ENCODE assay signal across 22 mouse cellular contexts in genomic region chr10:93266521-93266920, GRCm38 (mm10).
"Had no signal": no experiment of that assay in that cellular context is flagged by ENCODE, and none has a peak within 500 bp of the region (broad histone marks: within the 10 kb centered on the region; RNA-seq: fewer than 3 reads in every experiment).

No protein-coding gene starts in this region.

- H3K36me3 ChIP-seq: liver, embryonic 15.5 days; midbrain, embryonic 12.5 days; midbrain, embryonic 15.5 days; neural tube, embryonic 15.5 days had no signal

- ATAC-seq: intestine, postnatal 0 days; liver, embryonic 12.5 days; midbrain, embryonic 15.5 days had no signal

- DNase-seq: kidney, adult 2 months; kidney, postnatal 14 days; kidney, postnatal 4 days; layer of hippocampus, postnatal 36 days; liver; lung, adult 18-20 months; lung, postnatal 14 days; retina, postnatal 1 day; right cerebral cortex, postnatal 4 days; thymus, postnatal 25 days had no signal

- H3K9ac ChIP-seq: kidney, embryonic 15.5 days; limb, embryonic 13.5 days; liver, embryonic 12.5 days; liver, embryonic 15.5 days; lung, embryonic 15.5 days; midbrain, embryonic 12.5 days; midbrain, embryonic 15.5 days; neural tube, embryonic 12.5 days; neural tube, embryonic 15.5 days had no signal

- H3K4me2 ChIP-seq: kidney, embryonic 15.5 days; limb, embryonic 13.5 days; liver, embryonic 12.5 days; liver, embryonic 15.5 days; lung, embryonic 15.5 days; midbrain, embryonic 12.5 days; midbrain, embryonic 15.5 days; neural tube, embryonic 12.5 days; neural tube, embryonic 15.5 days had no signal

- H3K27me3 ChIP-seq: kidney, embryonic 15.5 days; limb, embryonic 13.5 days; liver, embryonic 12.5 days; liver, embryonic 15.5 days; lung, embryonic 15.5 days; midbrain, embryonic 12.5 days; midbrain, embryonic 15.5 days; neural tube, embryonic 12.5 days; neural tube, embryonic 15.5 days had no signal

- H3K9me3 ChIP-seq: kidney, embryonic 15.5 days; limb, embryonic 10.5 days; limb, embryonic 13.5 days; liver, embryonic 12.5 days; liver, embryonic 15.5 days; lung, embryonic 15.5 days; midbrain, embryonic 12.5 days; midbrain, embryonic 15.5 days; neural tube, embryonic 12.5 days; neural tube, embryonic 15.5 days had no signal

- H3K4me3 ChIP-seq: kidney, embryonic 15.5 days; limb, embryonic 10.5 days; limb, embryonic 13.5 days; liver, embryonic 12.5 days; liver, embryonic 15.5 days; lung, embryonic 15.5 days; midbrain, embryonic 12.5 days; midbrain, embryonic 15.5 days; neural tube, embryonic 12.5 days; neural tube, embryonic 15.5 days had no signal

- H3K27ac ChIP-seq: kidney, embryonic 15.5 days; limb, embryonic 10.5 days; limb, embryonic 13.5 days; liver, embryonic 12.5 days; liver, embryonic 15.5 days; lung, embryonic 15.5 days; midbrain, embryonic 12.5 days; midbrain, embryonic 15.5 days; neural tube, embryonic 12.5 days; neural tube, embryonic 15.5 days; stomach, postnatal 0 days had no signal
